Mouse (Mus musculus): Measurements from ENCODE around the gene Rtl10.
"Not testable (repeated sequence)": the region's sequence is repeated elsewhere in the genome, so short reads cannot be mapped to it uniquely, and the experiment has no call there.

The Rtl10 gene

GRCm38 (mm10) chr16:18483839-18484238 is 14.9 kb upstream of the Rtl10 start:
- no peak for DNase-seq (ENCODE audit: low read depth)

- no peak for DNase-seq (ENCODE audit: low read depth)
These were observed 14.3 kb upstream of the Rtl10 start for GRCm38 (mm10) chr16:18484386-18484785.

- DNase-seq (ENCODE audit: low read depth), result no peak
These were observed 13.8 kb upstream of the Rtl10 start for GRCm38 (mm10) chr16:18484794-18485435.

- peak; percentile 29 for DNase-seq (ENCODE audit: low read depth)
These were observed 12.6 kb upstream of the Rtl10 start for GRCm38 (mm10) chr16:18486126-18486525.

- no peak for DNase-seq (ENCODE audit: low read depth)
These were observed 8.4 kb upstream of the Rtl10 start for GRCm38 (mm10) chr16:18490281-18490680.

GRCm38 (mm10) chr16:18490894-18491293 is 7.8 kb upstream of the Rtl10 start:
- DNase-seq (ENCODE audit: low read depth), result no peak

GRCm38 (mm10) chr16:18497865-18498515 is 711 bp upstream of the Rtl10 start:
- DNase-seq (ENCODE audit: low read depth), result peak; percentile 67

- no peak for DNase-seq (ENCODE audit: low read depth)
These were observed 295 bp downstream of the Rtl10 start for GRCm38 (mm10) chr16:18498996-18499395.

GRCm38 (mm10) chr16:18501531-18501930 is 2.8 kb downstream of the Rtl10 start:
- no peak for DNase-seq (ENCODE audit: low read depth)

GRCm38 (mm10) chr16:18503566-18504342 is 5.1 kb downstream of the Rtl10 start:
- DNase-seq (ENCODE audit: low read depth), result peak; percentile 17

GRCm38 (mm10) chr16:18506524-18507199 is 8.0 kb downstream of the Rtl10 start:
- no peak for DNase-seq (ENCODE audit: low read depth)

- no peak for DNase-seq (ENCODE audit: low read depth)
These were observed 8.5 kb downstream of the Rtl10 start for GRCm38 (mm10) chr16:18507200-18507549.

GRCm38 (mm10) chr16:18511741-18512140 is 13.0 kb downstream of the Rtl10 start:
- no peak for DNase-seq (ENCODE audit: low read depth)

- DNase-seq (ENCODE audit: low read depth), result no peak
These were observed 14.8 kb downstream of the Rtl10 start for GRCm38 (mm10) chr16:18513508-18513907.

- DNase-seq (ENCODE audit: low read depth), result peak; percentile 55
These were observed 19.4 kb downstream of the Rtl10 start for GRCm38 (mm10) chr16:18518091-18518490.

- no peak for DNase-seq (ENCODE audit: low read depth)
These were observed 25.0 kb downstream of the Rtl10 start for GRCm38 (mm10) chr16:18523563-18524245.

GRCm38 (mm10) chr16:18528656-18529055 is 30.0 kb downstream of the Rtl10 start:
- DNase-seq (ENCODE audit: low read depth), result no peak

GRCm38 (mm10) chr16:18533061-18533460 is 34.4 kb downstream of the Rtl10 start:
- not testable (repeated sequence) for DNase-seq (ENCODE audit: low read depth)

GRCm38 (mm10) chr16:18537407-18537990 is 38.8 kb downstream of the Rtl10 start:
- no peak for DNase-seq (ENCODE audit: low read depth)

- DNase-seq (ENCODE audit: low read depth), result no peak
These were observed 40.6 kb downstream of the Rtl10 start for GRCm38 (mm10) chr16:18539281-18539680.

GRCm38 (mm10) chr16:18543151-18543829 is 44.6 kb downstream of the Rtl10 start:
- no peak for DNase-seq (ENCODE audit: low read depth)

All from 416B (cell line).